Mouse (Mus musculus): ENCODE results near the gene Rpl10a. TPM values are rescaled to one million over a fixed set of nuclear protein-coding genes. Genes with fewer than 3 reads are reported as not detected.

Gene Rpl10a
- total and polyA plus RNA-seq, 2 experiments from 2014 or later: 255 to 939 TPM

- 76% methylated on average over 9 of the region's 9 CpGs for WGBS
- DNase-seq (ENCODE audit: low spot score): no peak
- no peak overlapping the region for H3K9ac ChIP-seq (replicated peaks; ENCODE audit: low read depth, low read length)
Observed at GRCm38 (mm10) chr17:28360531-28361277, 32.4 kb downstream of the Rpl10a start.

GRCm38 (mm10) chr17:28361921-28362652 lies 33.8 kb downstream of the Rpl10a start:
- Histone ChIP-seq H3K9ac (replicated peaks; ENCODE audit: low read depth, low read length) (0 out of 2 replicates have a peak overlapping the region, but pooled peaks have one; percentile 25), H3K4me3 (ENCODE audit: low read depth, low read length) (peak overlapping the region; percentile 33), H3K4me1 (ENCODE audit: control insufficient read depth, insufficient read depth) (peaks cover 11% of the 10 kb centered on the region; the same call in 1 of the 2 replicates), H3K4me2 (ENCODE audit: low read depth, low read length) (peak overlapping the region; percentile 58), H3K36me3 (replicated peaks; ENCODE audit: control insufficient read depth, insufficient read depth, low read length) (no peaks in the 10 kb centered on the region), H3K27me3 (ENCODE audit: control insufficient read depth, insufficient read depth, low read length) (peaks cover 76% of the 10 kb centered on the region), H3K9me3 (replicated peaks; ENCODE audit: control insufficient read depth, low read length) (no peaks in the 10 kb centered on the region), H3K27ac (ENCODE audit: low read depth) (no peak overlapping the region)
- DNase-seq (ENCODE audit: low spot score) (no peak), ATAC-seq (ENCODE audit: insufficient read depth, low read depth) (no peak)
- 40% methylated on average over 11 of the region's 11 CpGs for whole genome bisulfite sequencing
- no peak for TF ChIP-seq EP300 (IDR thresholded peaks at IDR 0.05; ENCODE audit: low read depth)
- no peak for TF ChIP-seq CTCF (IDR thresholded peaks at IDR 0.05; ENCODE audit: low read depth)

More at GRCm38 (mm10) chr17:28360531-28361277, 32.4 kb downstream of the Rpl10a start:
- TF ChIP-seq CTCF (IDR thresholded peaks at IDR 0.05; ENCODE audit: low read depth) (no peak), EP300 (IDR thresholded peaks at IDR 0.05; ENCODE audit: low read depth) (no peak)
- no peak for ATAC-seq (ENCODE audit: insufficient read depth, low read depth)
- H3K4me2 ChIP-seq (ENCODE audit: low read depth, low read length): no peak overlapping the region
- H3K9me3 ChIP-seq (replicated peaks; ENCODE audit: control insufficient read depth, low read length): no peaks in the 10 kb centered on the region
- peaks cover 82% of the 10 kb centered on the region for H3K27me3 ChIP-seq (ENCODE audit: control insufficient read depth, insufficient read depth, low read length)
- H3K27ac ChIP-seq (ENCODE audit: low read depth): no peak overlapping the region
- H3K36me3 ChIP-seq (replicated peaks; ENCODE audit: control insufficient read depth, insufficient read depth, low read length): no peaks in the 10 kb centered on the region
- H3K4me1 ChIP-seq (ENCODE audit: control insufficient read depth, insufficient read depth): peaks cover 16% of the 10 kb centered on the region; the same call in 1 of the 2 replicates
- H3K4me3 ChIP-seq (ENCODE audit: low read depth, low read length): no peak overlapping the region

GRCm38 (mm10) chr17:28362653-28363292 lies 34.5 kb downstream of the Rpl10a start:
- Histone ChIP-seq H3K9ac (replicated peaks; ENCODE audit: low read depth, low read length) (0 out of 2 replicates have a peak overlapping the region, but pooled peaks have one; percentile 25), H3K4me2 (ENCODE audit: low read depth, low read length) (peak overlapping the region; percentile 58), H3K9me3 (replicated peaks; ENCODE audit: control insufficient read depth, low read length) (no peaks in the 10 kb centered on the region), H3K4me1 (ENCODE audit: control insufficient read depth, insufficient read depth) (peaks cover 11% of the 10 kb centered on the region; the same call in 1 of the 2 replicates), H3K36me3 (replicated peaks; ENCODE audit: control insufficient read depth, insufficient read depth, low read length) (no peaks in the 10 kb centered on the region), H3K27me3 (ENCODE audit: control insufficient read depth, insufficient read depth, low read length) (peaks cover 72% of the 10 kb centered on the region), H3K4me3 (ENCODE audit: low read depth, low read length) (peak overlapping the region; percentile 33), H3K27ac (ENCODE audit: low read depth) (0 out of 2 replicates have a peak overlapping the region, but pooled peaks have one; percentile 1)
- no peak for TF ChIP-seq CTCF (IDR thresholded peaks at IDR 0.05; ENCODE audit: low read depth)
- ATAC-seq (ENCODE audit: insufficient read depth, low read depth) (no peak), DNase-seq (ENCODE audit: low spot score) (no peak)
- 3% methylated on average over 25 of the region's 25 CpGs for WGBS

GRCm38 (mm10) chr17:28363507-28363906 lies 35.2 kb downstream of the Rpl10a start:
- H3K27ac ChIP-seq (ENCODE audit: low read depth): no peak overlapping the region
- WGBS: 26% methylated on average over 6 of the region's 6 CpGs
- DNase-seq (ENCODE audit: low spot score) (no peak), ATAC-seq (ENCODE audit: insufficient read depth, low read depth) (no peak)
- no peaks in the 10 kb centered on the region for H3K9me3 ChIP-seq (replicated peaks; ENCODE audit: control insufficient read depth, low read length)
- peak overlapping the region; percentile 33 for H3K4me3 ChIP-seq (ENCODE audit: low read depth, low read length)
- H3K27me3 ChIP-seq (ENCODE audit: control insufficient read depth, insufficient read depth, low read length): peaks cover 65% of the 10 kb centered on the region
- no peaks in the 10 kb centered on the region for H3K36me3 ChIP-seq (replicated peaks; ENCODE audit: control insufficient read depth, insufficient read depth, low read length)
- 0 out of 2 replicates have a peak overlapping the region, but pooled peaks have one; percentile 58 for H3K4me2 ChIP-seq (ENCODE audit: low read depth, low read length)
- peaks cover 11% of the 10 kb centered on the region; the same call in 1 of the 2 replicates for H3K4me1 ChIP-seq (ENCODE audit: control insufficient read depth, insufficient read depth)
- 0 out of 2 replicates have a peak overlapping the region, but pooled peaks have one; percentile 18 for H3K9ac ChIP-seq (replicated peaks; ENCODE audit: low read depth, low read length)
- TF ChIP-seq CTCF (IDR thresholded peaks at IDR 0.05; ENCODE audit: low read depth): no peak
- no peak for TF ChIP-seq EP300 (IDR thresholded peaks at IDR 0.05; ENCODE audit: low read depth)

- Histone ChIP-seq H3K9ac (replicated peaks; ENCODE audit: low read depth, low read length) (no peak within 1 kb of the TSS), H3K36me3 (replicated peaks; ENCODE audit: control insufficient read depth, insufficient read depth, low read length) (no peaks in the 10 kb centered on the region), H3K4me1 (ENCODE audit: control insufficient read depth, insufficient read depth) (peaks cover 11% of the 10 kb centered on the region; the same call in 1 of the 2 replicates), H3K4me2 (ENCODE audit: low read depth, low read length) (peak within 1 kb of the TSS; percentile 44), H3K4me3 (ENCODE audit: low read depth, low read length) (peak within 1 kb of the TSS; percentile 30), H3K27me3 (ENCODE audit: control insufficient read depth, insufficient read depth, low read length) (peaks cover 53% of the 10 kb centered on the region), H3K9me3 (replicated peaks; ENCODE audit: control insufficient read depth, low read length) (no peaks in the 10 kb centered on the region), H3K27ac (ENCODE audit: low read depth) (no peak within 1 kb of the TSS)
- no peak for TF ChIP-seq EP300 (IDR thresholded peaks at IDR 0.05; ENCODE audit: low read depth)
- TF ChIP-seq CTCF (IDR thresholded peaks at IDR 0.05; ENCODE audit: low read depth): no peak
- DNase-seq (ENCODE audit: low spot score): no peak
- 47% methylated on average over 8 of the region's 8 CpGs for WGBS
- no peak for ATAC-seq (ENCODE audit: insufficient read depth, low read depth)
Observed at GRCm38 (mm10) chr17:28365122-28365521, 36.9 kb downstream of the Rpl10a start, which contains the start of gene Tulp1. Gene Tulp1 (minus strand): TSS chr17:28365222.
